Mouse (Mus musculus) stomach, embryonic 14.5 days (tissue): ENCODE results near the gene Lsp1. TPM values are rescaled to one million over a fixed set of nuclear protein-coding genes. Genes with fewer than 3 reads are reported as not detected.

ENCODE experiments used
- ATAC-seq: fragments of 200-750 bp; cut with Nextera tagmentation; 2 replicates; pipeline ENCODE4 v1.8.0; 2017; ENCODE audit warnings: low read depth, moderate TSS enrichment; ENCODE audit not compliant: insufficient number of reproducible peaks, insufficient read depth, low FRiP score
- H3K27ac ChIP-seq: fragments of 300-500 bp; sonication (generic); 2 replicates; pipeline ENCODE4 v1.5.1; 2014; ENCODE audit warnings: mild to moderate bottlenecking, low read length, moderate library complexity, mixed read lengths
- H3K27me3 ChIP-seq: fragments of 300-500 bp; sonication (generic); 2 replicates; pipeline ENCODE4 v1.6.1; 2014; ENCODE audit warnings: low read length, control low read depth, mixed read lengths; ENCODE audit not compliant: control insufficient read depth, insufficient read depth
- H3K36me3 ChIP-seq: fragments of 300-500 bp; sonication (generic); 2 replicates; pipeline ENCODE4 v1.6.1; 2014; ENCODE audit warnings: mild to moderate bottlenecking, control low read depth, low read length, moderate library complexity, mixed read lengths; ENCODE audit not compliant: control insufficient read depth, insufficient read depth
- H3K4me1 ChIP-seq: fragments of 300-500 bp; sonication (generic); 2 replicates; pipeline ENCODE4 v1.6.1; 2014; ENCODE audit warnings: low read length, control low read depth, mixed read lengths; ENCODE audit not compliant: control insufficient read depth, insufficient read depth
- H3K4me2 ChIP-seq: fragments of 300-500 bp; sonication (generic); replicated peaks from 2 replicates; pipeline ENCODE4 v1.6.1; 2014; ENCODE audit warnings: low read depth, low read length, control low read depth
- H3K4me3 ChIP-seq: fragments of 300-500 bp; sonication (generic); 2 replicates; pipeline ENCODE4 v1.5.1; 2014; ENCODE audit warnings: low read depth, low read length, control low read depth
- H3K9ac ChIP-seq: fragments of 300-500 bp; sonication (generic); replicated peaks from 2 replicates; pipeline ENCODE4 v1.6.1; 2014; ENCODE audit warnings: low read depth, mild to moderate bottlenecking, control low read depth, low read length, moderate library complexity, mixed read lengths
- H3K9me3 ChIP-seq: fragments of 300-500 bp; sonication (generic); 2 replicates; pipeline ENCODE4 v1.6.1; 2016; ENCODE audit warnings: low read depth, low read length, control low read depth; ENCODE audit not compliant: control insufficient read depth
- WGBS: fragments of 180-500 bp; shearing (Covaris S2); extraction: QIAGEN DNeasy Blood & Tissue Kit; methylation state at CpG from one replicate; pipeline ENCODE4 v1.1.7; 2014; 5-methylcytosine and 5-hydroxymethylcytosine counted together
- polyA plus RNA-seq: library from polyadenylated mRNA; unstranded; fragments of >200 nt; fragmentation: Nextera tagmentation; extraction: Ambion mirVana; gene quantifications from 2 replicates; pipeline ENCODE4 v1.2.1, GENCODE M21; 2014

Gene Lsp1
- polyA plus RNA-seq, 1 experiment from 2014 or later: 194 TPM

DNA sequence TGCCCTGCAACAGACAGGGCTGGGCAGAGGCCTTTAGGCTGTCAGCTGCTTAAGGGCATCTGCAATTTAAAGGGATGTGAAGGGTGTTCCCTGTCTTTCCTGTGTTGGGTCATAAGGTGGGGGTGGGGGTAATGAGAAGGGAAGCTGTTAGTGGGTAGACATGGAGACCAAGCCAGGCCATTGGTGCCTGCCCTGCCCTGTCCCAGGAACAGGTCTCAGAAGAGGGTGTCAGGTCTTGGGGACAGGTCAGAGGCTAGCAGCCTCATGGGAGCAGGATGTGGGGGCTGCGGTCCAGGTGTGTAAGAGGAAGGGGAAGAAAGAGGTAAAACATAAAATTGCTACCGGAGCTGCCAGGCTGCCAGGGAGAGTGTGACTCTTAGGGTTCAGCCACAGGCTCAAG lies 837 bp downstream of the Lsp1 start:
- Histone ChIP-seq H3K9me3 (no peaks in the 10 kb centered on the region), H3K4me2 (no peak overlapping the region), H3K36me3 (no peaks in the 10 kb centered on the region), H3K9ac (no peak overlapping the region), H3K27ac (no peak overlapping the region), H3K4me3 (no peak overlapping the region), H3K4me1 (peaks cover 22% of the 10 kb centered on the region), H3K27me3 (no peaks in the 10 kb centered on the region)
- 88% methylated on average over 2 of the region's 2 CpGs for WGBS
- no peak for ATAC-seq

DNA sequence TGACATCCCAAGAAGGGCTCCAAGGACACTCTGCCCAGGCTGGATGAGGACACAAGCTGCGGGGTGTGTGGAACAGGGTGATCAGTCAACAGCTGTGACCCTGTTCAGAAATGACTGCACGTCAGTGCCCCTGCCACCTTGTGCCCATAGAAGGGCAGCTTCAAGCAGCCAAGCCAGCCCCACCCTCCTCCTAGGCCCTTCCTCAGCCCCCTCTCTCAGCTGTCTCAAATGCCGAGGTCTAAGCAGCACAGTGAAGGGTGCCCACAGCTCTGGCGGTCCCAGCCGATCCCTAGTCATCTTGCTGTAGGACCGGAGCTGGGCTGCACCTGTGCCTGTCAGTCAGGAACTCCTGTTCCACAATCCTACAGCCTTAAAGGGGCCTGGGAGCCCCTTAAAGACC lies 1.6 kb downstream of the Lsp1 start:
- WGBS: 80% methylated on average over 6 of the region's 6 CpGs
- H3K4me3 ChIP-seq: no peak overlapping the region
- H3K9me3 ChIP-seq: no peaks in the 10 kb centered on the region
- no peaks in the 10 kb centered on the region for H3K36me3 ChIP-seq
- H3K9ac ChIP-seq: no peak overlapping the region
- no peaks in the 10 kb centered on the region for H3K27me3 ChIP-seq
- H3K4me2 ChIP-seq: no peak overlapping the region
- no peak overlapping the region for H3K27ac ChIP-seq
- H3K4me1 ChIP-seq: peaks cover 15% of the 10 kb centered on the region
- ATAC-seq: no peak

GRCm38 (mm10) chr7:142462594-142463078 lies 2.0 kb downstream of the Lsp1 start:
- H3K27ac ChIP-seq: no peak overlapping the region
- WGBS: 73% methylated on average over 4 of the region's 4 CpGs

DNA sequence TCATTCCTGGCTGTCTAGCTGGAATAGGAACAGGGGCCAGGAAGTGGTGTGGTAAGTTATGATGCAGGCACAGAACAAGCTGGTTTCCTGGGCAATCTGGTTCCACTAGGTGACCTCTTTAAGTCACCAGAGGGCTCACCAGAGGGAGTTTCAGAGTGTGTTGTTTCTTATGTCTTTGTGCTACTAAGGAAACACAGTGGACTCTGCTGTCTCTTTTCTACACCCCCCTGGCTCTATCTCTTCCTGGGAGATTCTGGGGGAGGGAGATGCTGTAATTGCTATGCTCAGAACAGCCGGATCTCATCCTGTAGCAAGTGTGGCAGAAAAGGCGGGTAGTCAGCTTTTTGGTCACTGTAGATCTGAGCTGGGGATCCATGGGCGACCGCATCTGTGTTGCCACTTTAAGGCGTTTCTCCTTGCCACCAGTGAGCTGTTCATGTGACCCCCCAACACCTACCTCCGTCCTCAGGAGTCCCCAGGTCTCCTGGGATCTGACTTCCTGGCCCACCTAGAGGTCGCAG lies 9.6 kb downstream of the Lsp1 start:
- ATAC-seq: no peak
- Histone ChIP-seq H3K9ac (no peak overlapping the region), H3K27me3 (no peaks in the 10 kb centered on the region), H3K36me3 (no peaks in the 10 kb centered on the region), H3K4me2 (no peak overlapping the region), H3K9me3 (no peaks in the 10 kb centered on the region), H3K27ac (peak overlapping the region; percentile 97), H3K4me3 (no peak overlapping the region), H3K4me1 (peaks cover 40% of the 10 kb centered on the region)
- WGBS: 67% methylated on average over 7 of the region's 7 CpGs

More at GRCm38 (mm10) chr7:142462594-142463078, 2.0 kb downstream of the Lsp1 start:
- no peak for ATAC-seq
- Histone ChIP-seq H3K36me3 (no peaks in the 10 kb centered on the region), H3K27me3 (no peaks in the 10 kb centered on the region), H3K9ac (no peak overlapping the region), H3K9me3 (no peaks in the 10 kb centered on the region), H3K4me1 (peaks cover 14% of the 10 kb centered on the region), H3K4me2 (no peak overlapping the region), H3K4me3 (no peak overlapping the region)

- Histone ChIP-seq H3K9me3 (no peaks in the 10 kb centered on the region), H3K4me3 (0 out of 2 replicates have a peak overlapping the region, but pooled peaks have one; percentile 38), H3K36me3 (peaks cover under 1% of the 10 kb centered on the region; the same call in 1 of the 2 replicates), H3K4me2 (peak overlapping the region; percentile 70), H3K27me3 (no peaks in the 10 kb centered on the region), H3K27ac (peak overlapping the region; percentile 97), H3K9ac (peak overlapping the region; percentile 74; the same call in 1 of the 2 replicates), H3K4me1 (peaks cover 45% of the 10 kb centered on the region)
- peak; percentile 15; the same call in 1 of the 2 replicates for ATAC-seq
- WGBS: 15% methylated on average over 4 of the region's 4 CpGs
Measured at GRCm38 (mm10) chr7:142470808-142471413, 10.3 kb downstream of the Lsp1 start.

GRCm38 (mm10) chr7:142471414-142471861 lies 10.8 kb downstream of the Lsp1 start:
- Histone ChIP-seq H3K27ac (peak overlapping the region; percentile 97), H3K4me1 (peaks cover 46% of the 10 kb centered on the region), H3K36me3 (peaks cover 3% of the 10 kb centered on the region; the same call in 1 of the 2 replicates), H3K4me3 (peak overlapping the region; percentile 38), H3K4me2 (peak overlapping the region; percentile 70), H3K9ac (peak overlapping the region; percentile 74), H3K27me3 (no peaks in the 10 kb centered on the region), H3K9me3 (no peaks in the 10 kb centered on the region)
- WGBS: 25% methylated on average over 6 of the region's 6 CpGs
- peak; percentile 38; the same call in 1 of the 2 replicates for ATAC-seq

- ATAC-seq: no peak; the same call in 1 of the 2 replicates
- H3K36me3 ChIP-seq: peaks cover 3% of the 10 kb centered on the region; the same call in 1 of the 2 replicates
Measured at GRCm38 (mm10) chr7:142471884-142472570, 11.4 kb downstream of the Lsp1 start.

DNA sequence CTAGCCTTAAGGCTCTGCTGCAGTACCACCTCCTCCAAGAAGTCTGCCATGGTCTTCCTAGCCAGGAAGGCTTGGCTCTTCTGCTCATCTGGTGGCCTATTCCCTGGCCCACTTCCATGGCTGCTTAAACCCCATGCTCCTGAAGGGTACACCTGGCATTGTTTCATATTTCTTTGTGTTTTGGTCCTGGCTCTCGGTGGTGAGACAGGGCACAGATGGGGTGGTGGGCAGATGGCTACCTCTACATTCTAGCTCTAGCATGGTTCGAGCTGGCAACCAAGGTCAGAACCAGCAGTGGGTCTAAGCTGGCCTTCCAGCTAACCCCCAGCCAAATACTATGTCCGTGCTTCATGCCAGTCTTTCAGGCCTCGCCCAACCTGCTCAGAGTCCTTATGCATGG lies 12.3 kb downstream of the Lsp1 start:
- peaks cover 5% of the 10 kb centered on the region; the same call in 1 of the 2 replicates for H3K36me3 ChIP-seq
- H3K9ac ChIP-seq: peak overlapping the region; percentile 74
- peak overlapping the region; percentile 38 for H3K4me3 ChIP-seq
- H3K4me2 ChIP-seq: peak overlapping the region; percentile 70
- H3K27ac ChIP-seq: peak overlapping the region; percentile 97
- H3K4me1 ChIP-seq: peaks cover 52% of the 10 kb centered on the region
- H3K27me3 ChIP-seq: no peaks in the 10 kb centered on the region
- no peaks in the 10 kb centered on the region for H3K9me3 ChIP-seq
- ATAC-seq: no peak
- WGBS: 86% methylated on average over 4 of the region's 4 CpGs

More at GRCm38 (mm10) chr7:142471884-142472570, 11.4 kb downstream of the Lsp1 start:
- H3K4me1 ChIP-seq: peaks cover 49% of the 10 kb centered on the region
- H3K9me3 ChIP-seq: no peaks in the 10 kb centered on the region
- H3K4me3 ChIP-seq: peak overlapping the region; percentile 38
- WGBS: 29% methylated on average over 15 of the region's 15 CpGs
- peak overlapping the region; percentile 70 for H3K4me2 ChIP-seq
- H3K27me3 ChIP-seq: no peaks in the 10 kb centered on the region
- H3K9ac ChIP-seq: peak overlapping the region; percentile 74
- peak overlapping the region; percentile 97 for H3K27ac ChIP-seq
